Mouse (Mus musculus) cerebellum, adult 2 months (tissue): ENCODE results near the gene Tor3a.

Experiments used
- CTCF ChIP-seq: fragments of 200-500 bp; IDR thresholded peaks from 2 replicates; pipeline ENCODE4 v1.5.1; 2011; ENCODE audit warnings: low read depth, mild to moderate bottlenecking, control low read depth, low read length, moderate library complexity, borderline replicate concordance; ENCODE audit not compliant: insufficient read depth
- POLR2A ChIP-seq: fragments of 200-500 bp; IDR thresholded peaks from 2 replicates; pipeline ENCODE4 v1.6.1; 2011; ENCODE audit warnings: low read length, control low read depth, borderline replicate concordance; ENCODE audit not compliant: insufficient read depth

DNA sequence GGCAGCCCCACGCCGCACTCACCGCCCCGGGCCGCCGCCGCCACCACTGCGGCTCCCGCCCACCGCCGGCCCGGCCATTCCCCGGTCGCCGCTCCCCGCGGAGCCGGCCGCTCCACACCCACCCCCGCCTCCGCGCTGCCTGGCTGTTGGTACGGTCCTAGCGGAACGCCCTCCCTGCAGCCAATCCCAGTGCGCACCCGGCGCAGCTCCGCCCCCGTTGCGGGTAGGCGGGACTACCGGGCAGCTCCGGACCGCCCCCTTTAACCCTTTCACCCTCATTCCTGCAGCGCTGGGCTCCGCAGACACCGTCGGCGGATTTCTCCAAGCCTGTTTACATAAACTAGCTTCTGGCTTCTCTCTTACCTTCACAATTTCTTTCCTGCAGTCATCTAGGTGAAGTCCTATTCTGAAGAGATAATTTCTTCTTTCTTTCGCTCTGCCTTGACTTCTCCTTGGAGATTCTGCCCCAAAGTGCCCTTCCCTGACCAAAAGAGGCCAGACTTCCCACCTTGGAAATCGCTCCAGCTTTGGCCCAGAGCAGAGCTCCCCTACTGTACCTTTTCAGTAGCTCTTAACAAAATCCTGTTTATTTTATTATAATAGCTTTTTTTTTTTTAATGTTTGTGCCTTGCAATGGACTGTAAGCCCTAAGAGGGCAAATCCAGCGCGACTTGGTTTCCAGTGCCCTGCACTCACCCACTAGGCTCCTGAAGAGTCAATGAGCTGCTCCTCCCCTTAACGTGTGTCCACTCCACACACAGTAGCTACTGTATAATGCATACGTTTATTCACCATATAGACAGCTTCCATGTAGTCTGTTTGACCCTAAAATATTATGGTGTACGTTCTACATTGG lies 45.0 kb upstream of the Tor3a start, which contains the start of gene Fam20b:
- peak; percentile 54; the same call in 1 of the 2 replicates for TF ChIP-seq POLR2A
- no peak for TF ChIP-seq CTCF
